Mouse (Mus musculus): ENCODE data around the gene Vav1. TPM values are rescaled to one million over a fixed set of nuclear protein-coding genes. Genes with fewer than 3 reads are reported as not detected.

The Vav1 gene
- total RNA-seq, 2 experiments from 2014 or later, result 1.0 to 1.4 TPM

GRCm38 (mm10) chr17:57341568-57341967, 62.7 kb downstream of the Vav1 start:
- DNase-seq, result no peak

GRCm38 (mm10) chr17:57344029-57344707, 65.3 kb downstream of the Vav1 start:
- no peak for DNase-seq

- DNase-seq, result no peak
Observed at GRCm38 (mm10) chr17:57347017-57347416, 68.1 kb downstream of the Vav1 start.

DNA sequence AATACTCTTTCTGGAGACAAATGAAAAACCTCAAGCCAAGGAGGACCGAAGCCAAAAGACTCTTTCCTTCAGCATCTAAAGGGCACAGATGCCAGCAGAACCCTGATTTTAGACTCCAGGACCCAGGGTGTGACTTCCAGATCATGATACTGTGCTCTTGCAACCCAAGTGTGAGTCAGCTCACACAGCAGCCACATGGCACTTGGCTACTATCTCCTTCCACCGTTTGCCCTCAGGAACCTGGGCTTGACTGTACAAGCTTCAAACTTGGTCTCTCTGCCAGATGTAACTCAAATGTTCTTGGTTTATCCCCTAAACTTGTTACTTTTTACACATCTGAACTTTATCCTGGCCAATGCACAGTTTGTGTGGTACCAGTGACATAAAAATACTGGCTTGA, 68.9 kb downstream of the Vav1 start:
- DNase-seq, result no peak

DNA sequence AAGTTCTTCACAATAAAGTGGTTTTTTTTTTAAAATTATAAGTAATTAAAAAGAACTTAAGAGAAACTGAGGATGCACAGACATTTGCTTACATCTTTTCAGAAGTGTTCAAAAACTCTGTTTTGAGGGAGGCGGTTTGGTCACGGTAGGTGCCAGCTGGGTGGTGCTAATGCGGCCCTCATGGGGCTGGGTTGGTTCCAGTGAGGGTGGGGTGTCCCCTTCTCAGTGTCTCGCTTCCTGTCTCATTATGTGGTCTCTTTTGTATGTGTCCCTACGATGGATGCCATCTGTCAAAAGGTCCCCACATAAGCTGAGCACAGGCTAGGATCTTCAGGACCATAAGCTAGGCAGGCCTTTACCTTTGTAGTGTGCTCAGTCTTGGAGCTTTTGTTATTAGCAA, 70.2 kb downstream of the Vav1 start:
- no peak for DNase-seq

DNA sequence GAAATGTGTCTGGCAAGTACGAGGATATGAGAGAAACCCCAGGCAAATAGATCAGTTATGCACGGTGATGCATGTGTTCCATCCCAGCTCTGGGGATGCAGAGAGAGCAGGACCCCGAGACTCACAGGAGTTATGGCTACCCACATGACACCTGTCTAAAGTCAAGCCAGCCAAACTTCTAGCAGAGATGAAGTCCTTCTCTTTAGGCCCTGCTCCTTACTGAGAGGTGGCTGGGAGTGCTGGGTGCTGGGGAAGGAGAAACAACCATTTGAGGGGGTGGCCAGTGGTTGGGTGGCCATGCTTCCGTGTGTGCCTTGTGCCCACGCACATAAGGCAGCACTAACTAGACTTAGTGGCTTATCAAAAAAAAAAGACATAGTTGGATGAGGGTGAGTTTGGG, 71.3 kb downstream of the Vav1 start:
- no peak for DNase-seq

DNA sequence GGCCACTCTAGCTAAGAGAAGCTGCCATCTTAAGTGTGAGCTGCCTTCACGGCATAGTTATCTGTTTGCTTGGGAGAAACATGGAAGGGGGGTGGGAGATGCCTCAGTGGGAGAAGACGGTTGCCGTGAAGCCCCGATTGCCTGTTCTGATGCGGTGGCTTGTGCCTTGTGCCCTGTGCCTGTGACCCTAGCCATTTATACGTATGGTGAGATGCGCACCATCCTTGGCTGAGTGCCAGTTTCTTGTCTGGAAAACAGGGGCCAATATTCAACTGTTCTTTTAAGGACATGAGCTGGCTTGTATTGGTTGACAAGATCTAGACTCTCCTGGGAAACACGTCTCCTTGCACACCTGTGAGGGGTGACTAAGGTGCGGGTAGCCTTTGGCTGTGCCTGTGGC, 72.2 kb downstream of the Vav1 start:
- DNase-seq, result no peak

- no peak for DNase-seq
Observed at GRCm38 (mm10) chr17:57358441-57358840, 79.5 kb downstream of the Vav1 start, which contains the start of gene Adgre1. Adgre1 (plus strand) TSS chr17:57358691.

DNA sequence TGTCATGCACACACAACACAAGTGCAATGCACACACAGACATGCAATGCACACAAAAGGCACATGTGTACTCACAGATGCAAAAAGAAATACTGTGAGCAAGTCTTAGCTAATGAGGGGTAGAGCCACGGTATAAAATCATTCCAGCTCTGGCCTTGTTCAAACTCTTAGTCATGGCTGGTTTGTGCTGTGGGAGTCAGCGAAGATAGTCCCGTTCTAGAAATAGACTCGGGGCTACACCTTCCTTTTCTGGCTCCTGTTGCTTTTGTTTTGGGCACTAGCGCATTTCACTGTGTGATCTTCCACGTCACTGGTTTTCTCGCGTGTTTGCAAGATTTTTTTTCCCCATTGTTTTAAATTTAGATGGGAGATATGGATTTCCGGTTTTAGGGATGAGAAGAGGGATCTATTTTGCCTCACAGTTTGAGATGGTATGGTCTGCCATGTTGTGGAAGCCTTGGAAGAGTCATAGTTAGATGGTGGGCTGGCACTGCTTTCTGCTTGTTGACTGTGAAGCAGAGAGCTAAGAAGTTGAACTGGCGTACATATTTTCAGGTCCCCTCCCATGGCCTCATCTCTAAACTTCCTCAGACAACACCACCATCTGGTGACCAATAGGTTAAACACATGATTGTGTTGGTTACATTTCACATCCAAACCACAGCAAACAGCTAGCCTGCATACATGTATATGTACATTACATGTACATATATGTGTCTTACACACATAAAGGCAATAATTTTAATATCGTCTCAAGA, 80.8 kb downstream of the Vav1 start:
- DNase-seq, result no peak

Other genes with a start within 250 kb of the Vav1 start
- gene Khsrp, start 247.6 kb upstream of the Vav1 start, total RNA-seq (2021), result 100 to 1,000 TPM; 112 to 113 TPM
- gene Slc25a41, start 237.4 kb upstream of the Vav1 start, total RNA-seq (2021), result not detected
- gene Crb3, start 220.0 kb upstream of the Vav1 start, total RNA-seq (2021), result under 1 TPM in 1 of 2 experiments, not detected in 1; 0.47 TPM
- 10 to 100 TPM; 78.3 to 81.6 TPM for gene Slc25a23, start 219.2 kb upstream of the Vav1 start, total RNA-seq (2021)
- under 1 TPM; 0.69 to 0.70 TPM for gene Dennd1c, start 200.6 kb upstream of the Vav1 start, total RNA-seq (2021)
- gene Tubb4a, start 191.3 kb upstream of the Vav1 start, total RNA-seq (2021), result 1 to 10 TPM; 5.9 to 6.7 TPM
- gene Tnfsf9, start 173.8 kb upstream of the Vav1 start, total RNA-seq (2021), result under 1 TPM; 0.48 to 0.61 TPM
- gene Cd70, start 129.3 kb upstream of the Vav1 start, total RNA-seq (2021), result not detected
- gene Tnfsf14, start 84.9 kb upstream of the Vav1 start, total RNA-seq (2021), result not detected
- 10 to 100 TPM; 60.1 to 79.6 TPM for gene C3, start 51.0 kb upstream of the Vav1 start, total RNA-seq (2021)
- 10 to 100 TPM; 19.5 to 20.4 TPM for gene Gpr108, start 30.7 kb upstream of the Vav1 start, total RNA-seq (2021)
- gene Trip10, start 29.6 kb upstream of the Vav1 start, total RNA-seq (2021), result 10 to 100 TPM; 45.6 to 46.9 TPM
- 1 to 10 TPM; 3.9 to 4.0 TPM for gene Adgre1, start 79.6 kb downstream of the Vav1 start, total RNA-seq (2021)